Mouse (Mus musculus) liver, adult 2 months (tissue): ENCODE data around the gene Epha4.

Experiments
- CTCF ChIP-seq: fragments of 200-500 bp; IDR thresholded peaks from 2 replicates; pipeline ENCODE4 v1.5.1; 2011; ENCODE audit warnings: low read depth, low read length, control low read depth
- POLR2A ChIP-seq: fragments of 200-500 bp; IDR thresholded peaks from 2 replicates; pipeline ENCODE4 v1.6.1; 2011; ENCODE audit warnings: low read length, control low read depth; ENCODE audit not compliant: insufficient read depth; ENCODE audit errors: extremely low read depth

DNA sequence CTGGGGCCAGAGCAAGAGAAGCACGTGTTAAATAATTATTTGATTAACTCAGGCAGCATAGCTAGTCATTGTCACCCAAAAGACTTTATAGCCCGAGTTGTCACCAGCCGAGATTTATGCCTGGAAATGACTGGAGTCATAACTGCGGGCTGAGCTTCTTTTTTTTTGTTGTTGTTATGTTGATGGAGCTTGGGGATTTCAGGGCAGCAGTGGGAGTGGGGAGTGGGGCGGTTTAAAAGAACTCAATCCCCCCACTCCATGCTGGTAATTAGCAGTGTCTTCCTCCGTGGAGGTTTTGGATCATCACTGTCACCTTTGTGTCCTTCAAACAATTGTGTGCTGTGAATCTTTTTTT lies 57.5 kb downstream of the Epha4 start:
- TF ChIP-seq POLR2A (no peak), CTCF (no peak)
